Mouse (Mus musculus): Measurements from ENCODE around the gene Qsox2.

DNA sequence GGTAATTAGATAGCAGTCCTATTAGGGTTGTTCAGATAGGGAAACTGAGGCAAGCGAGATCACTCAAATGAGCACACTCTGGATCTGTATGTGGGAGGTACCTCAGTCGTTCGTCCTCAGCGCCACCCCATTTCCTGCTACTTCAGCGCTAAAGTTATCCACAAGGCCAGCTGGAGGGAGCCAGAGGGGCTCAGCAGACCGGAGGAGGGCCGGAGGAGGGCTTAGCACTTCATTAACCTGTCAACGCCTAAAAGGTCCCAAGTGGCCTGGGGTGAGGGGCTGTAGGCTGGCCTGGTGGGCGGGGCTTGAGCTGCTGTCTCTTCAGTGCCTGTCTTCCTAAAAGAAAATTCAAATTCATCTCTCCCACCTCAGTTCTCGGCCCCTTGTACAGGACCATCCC, 38.8 kb downstream of the Qsox2 start:
- TF ChIP-seq POLR2A (IDR thresholded peaks at IDR 0.05; ENCODE audit: low read depth, low read length) (no peak), CTCF (conservative IDR thresholded peaks at IDR 0.05; ENCODE audit: insufficient read depth, insufficient read length, low read depth, low read length) (no peak)

Data from kidney, adult 2 months (tissue).